Mouse (Mus musculus) right cerebral cortex, adult 2 months (tissue): ENCODE measurements around the gene Mrpl37.

Experiments
- DNase-seq, 2 experiments: peaks; one replicate each; pipeline ENCODE4 v3.0.0; 2021 to 2022; ENCODE audit warnings: low spot score in 2 of 2

Mrpl37 gene

DNA sequence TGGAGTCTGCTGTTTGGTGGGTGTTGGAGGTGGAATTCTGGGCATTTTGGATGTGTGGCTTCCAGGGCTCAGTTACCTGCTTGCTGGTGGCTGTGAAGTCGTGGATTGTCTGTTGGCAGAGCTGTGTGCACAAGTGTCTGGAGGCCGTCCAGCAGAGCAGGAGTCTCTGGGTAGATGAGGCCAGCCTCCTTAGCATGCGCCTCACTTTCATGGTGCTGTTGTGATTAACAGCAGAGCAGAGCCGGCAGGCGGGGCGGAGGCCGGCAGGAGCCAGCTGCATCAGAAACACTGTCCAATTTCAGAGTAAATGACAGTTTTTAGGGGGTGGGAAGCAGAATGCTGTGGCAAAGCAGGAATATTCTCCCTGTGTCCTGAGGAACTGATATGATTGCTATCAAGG lies 47.6 kb downstream of the Mrpl37 start:
- DNase-seq = peak; percentile 49 to 70

DNA sequence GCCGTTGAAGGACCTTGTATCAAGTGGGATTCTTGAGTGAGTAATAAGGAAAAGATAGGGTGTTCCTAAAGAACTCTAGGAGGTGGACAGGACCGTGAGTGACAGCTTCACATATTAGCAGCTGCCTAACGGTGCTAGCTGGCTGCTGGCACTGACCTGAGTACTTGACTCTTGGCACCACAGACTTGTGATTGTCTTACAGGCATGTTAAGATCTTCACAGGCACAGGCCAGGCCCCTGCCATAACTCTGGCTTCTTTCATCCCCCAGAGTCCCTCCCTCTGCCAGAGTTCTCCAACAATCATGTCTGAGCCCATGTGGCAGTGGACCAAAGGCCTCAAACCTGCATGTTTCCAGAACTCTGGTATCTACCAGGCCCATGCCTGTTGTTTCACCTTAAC lies 48.1 kb downstream of the Mrpl37 start:
- DNase-seq = no peak

DNA sequence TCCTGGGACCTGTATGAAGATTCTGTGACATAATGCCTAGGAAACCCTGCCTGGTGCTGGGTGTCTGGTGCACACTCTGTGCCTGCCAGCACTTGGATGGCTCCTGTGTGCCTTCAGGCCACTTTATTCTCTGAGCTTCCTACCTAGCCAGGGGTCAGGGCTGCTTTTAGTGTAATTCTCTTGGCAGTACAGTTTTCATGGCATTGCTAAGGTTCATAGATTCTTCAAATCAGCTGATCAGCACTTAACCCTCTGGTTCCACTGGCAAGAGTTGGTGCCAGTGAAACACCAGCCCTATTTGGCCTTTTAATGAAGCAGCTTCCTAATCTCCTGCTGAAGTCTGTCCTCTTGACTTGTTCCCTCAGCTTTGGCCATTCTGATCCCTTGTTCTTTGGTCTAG lies 49.4 kb downstream of the Mrpl37 start:
- DNase-seq = no peak

DNA sequence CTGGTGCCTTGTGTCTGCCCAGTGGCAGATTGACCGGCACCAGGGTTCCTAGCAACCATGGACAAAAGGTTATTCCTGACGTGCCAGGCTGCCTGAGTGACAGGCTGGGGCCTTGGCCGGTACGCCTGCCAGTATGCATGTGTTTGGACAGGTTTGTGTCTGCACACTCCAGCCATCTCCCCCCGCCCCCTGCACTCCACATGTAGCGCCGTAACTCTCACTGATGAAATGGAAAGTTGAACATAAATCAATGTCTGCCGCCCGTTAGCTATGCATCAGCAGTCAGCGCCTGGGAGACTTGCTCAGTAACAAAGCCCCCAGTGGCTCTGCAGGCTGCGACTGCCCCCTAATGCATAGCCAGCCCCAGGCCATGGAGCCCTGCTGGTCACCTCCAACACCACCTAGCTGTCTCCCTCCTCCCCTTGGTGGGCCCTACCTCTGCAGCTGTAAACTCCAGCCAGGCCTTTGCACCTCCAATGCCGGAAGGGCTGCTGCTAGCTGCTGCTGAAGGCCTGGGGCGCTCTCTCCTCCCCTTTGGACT lies 50.6 kb downstream of the Mrpl37 start:
- DNase-seq = no peak

DNA sequence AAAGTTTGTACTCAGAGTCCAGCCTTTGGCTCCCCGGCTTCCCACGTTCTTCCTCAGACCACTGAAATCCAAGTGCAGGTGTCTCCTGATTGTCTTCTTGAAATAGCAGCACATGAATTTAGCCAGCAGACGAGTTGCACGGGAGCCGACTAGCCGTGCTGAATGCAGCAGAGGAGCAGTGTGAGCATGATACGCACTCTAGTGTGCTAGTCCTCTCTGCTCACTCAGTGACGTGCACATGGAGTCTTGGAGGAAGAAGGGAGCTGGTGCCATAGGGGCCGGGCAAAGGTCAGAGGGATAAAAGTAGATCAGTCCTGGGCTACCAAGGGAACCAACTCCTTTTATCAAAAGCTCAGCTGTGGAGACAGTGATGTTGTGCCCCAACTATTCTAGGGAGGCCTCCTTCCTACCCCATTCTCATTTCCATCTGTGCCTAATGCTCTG lies 52.8 kb downstream of the Mrpl37 start:
- no peak for DNase-seq

DNA sequence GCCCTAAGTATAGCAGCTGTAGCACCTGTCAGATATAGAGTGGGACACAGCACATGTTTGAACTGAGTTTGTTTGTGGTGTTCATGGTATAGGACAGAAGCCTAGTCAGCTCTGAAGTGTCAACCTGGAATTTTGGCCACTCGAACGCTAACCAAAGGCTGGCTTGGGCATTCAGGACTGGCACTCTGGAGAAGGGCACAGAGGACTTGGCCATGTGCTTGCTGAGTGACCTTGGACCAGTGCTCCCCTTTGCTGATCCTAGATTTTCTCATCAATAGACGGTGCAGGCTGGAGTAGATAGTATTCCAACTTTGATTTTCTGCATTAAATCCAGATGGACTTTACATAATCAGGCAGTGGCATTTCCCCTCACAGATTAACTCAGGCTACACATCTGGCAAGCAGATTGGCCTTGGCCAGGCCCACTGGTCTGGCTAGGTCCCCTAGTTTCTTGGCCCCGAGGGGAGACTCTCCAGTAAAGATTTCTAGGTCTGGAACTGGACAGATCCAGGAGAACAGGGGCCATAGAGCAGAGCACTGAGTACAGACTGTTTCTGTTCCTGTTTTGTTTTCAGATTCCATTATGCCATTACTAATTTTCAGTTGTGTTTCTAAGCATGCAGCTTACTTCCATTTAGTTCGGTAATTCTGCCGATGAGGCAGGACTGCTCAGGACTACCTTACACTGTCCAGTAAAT lies 53.4 kb downstream of the Mrpl37 start:
- DNase-seq = no peak

DNA sequence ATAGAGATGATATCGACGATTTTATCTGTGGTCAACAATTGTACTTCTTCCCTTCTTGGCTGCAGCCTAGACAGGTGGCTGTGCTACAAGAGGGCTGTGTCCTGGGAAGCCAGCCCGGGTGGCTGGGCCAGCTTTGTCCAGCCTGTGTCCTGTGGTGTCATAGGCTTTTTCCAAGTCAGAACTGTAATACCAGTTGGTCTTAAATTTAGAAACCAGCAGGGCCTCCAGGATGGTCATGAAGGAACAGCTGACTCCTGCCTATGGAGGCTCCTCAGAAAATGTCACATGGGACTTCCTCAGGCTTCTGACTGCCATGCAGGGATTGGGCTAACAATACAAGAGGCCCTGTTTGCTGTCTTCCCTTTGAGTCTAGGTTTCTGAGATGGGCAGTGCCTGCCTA lies 54.1 kb downstream of the Mrpl37 start:
- DNase-seq = no peak

DNA sequence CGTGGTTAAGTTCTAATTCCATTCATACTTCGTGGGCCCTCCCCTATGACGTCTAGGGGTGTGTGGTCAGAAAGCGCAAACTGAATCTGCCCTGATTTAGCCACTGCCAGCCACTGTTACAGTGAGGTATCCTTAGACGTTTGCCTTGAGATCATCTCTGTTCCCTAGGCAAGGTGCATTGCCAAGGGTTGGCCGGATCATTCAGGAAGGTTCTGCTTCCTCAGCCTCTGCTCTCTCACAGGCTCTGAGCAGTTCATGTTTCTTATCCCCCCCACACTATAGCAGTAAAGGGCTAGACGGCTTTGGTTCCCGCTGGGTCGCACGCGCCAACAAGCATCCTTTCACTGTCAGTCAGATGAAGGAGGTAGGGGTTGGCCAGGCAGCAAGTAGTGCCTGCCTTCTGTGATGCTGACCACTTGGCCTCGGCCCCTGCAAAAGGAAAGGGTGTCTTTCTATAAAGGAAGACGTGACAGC lies 54.6 kb downstream of the Mrpl37 start:
- DNase-seq = no peak

DNA sequence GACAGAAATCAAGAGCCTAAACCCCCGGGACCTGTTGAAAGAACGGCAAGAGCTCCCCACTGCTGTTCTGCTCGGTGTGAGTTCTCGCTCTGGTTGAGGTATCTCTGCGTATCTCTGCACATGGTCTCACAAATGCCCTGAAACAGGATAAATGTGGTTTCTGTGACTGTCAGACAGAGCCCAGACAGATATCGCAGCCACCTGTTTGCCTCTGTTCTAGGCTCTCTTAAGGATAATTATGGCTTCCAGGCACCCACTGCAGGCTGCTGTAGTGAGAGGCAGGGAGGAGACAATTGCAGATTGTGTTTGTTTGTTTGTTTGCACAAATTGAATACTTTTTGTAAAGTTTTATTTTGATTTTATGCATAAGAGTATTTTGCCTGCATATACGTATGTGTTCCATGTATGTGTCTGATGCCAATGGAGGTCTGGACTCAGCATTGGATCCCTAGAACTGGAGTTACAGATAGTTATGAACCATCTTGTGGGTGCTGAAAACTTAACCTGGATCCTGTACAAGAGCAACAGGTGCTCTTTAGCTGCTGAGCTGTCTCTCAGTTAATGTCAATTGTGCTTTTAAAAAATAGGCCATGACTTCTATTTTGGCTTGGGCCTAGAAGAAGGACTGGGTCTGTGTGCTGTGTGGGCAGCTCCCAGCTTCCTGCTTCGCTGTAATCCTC lies 55.2 kb downstream of the Mrpl37 start:
- no peak for DNase-seq

DNA sequence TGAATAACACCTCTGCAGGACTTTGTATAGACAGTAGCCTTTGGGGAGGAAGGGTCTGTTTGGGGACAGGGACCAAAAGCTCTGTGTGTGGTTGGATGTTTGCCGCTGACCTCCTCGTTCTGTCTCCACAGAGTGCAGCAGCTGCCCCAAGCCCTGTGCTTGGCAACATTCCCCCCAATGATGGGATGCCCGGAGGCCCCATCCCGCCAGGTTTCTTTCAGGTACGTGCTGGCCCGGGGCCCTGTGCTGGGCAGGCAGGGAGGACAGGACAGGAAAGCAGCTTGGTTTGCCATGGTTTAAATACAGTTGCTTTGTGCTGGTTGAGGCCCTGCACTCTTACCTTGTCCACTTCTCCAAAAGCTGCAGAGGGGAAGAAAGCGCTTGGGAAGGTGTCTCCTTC lies 57.1 kb downstream of the Mrpl37 start:
- DNase-seq = no peak

DNA sequence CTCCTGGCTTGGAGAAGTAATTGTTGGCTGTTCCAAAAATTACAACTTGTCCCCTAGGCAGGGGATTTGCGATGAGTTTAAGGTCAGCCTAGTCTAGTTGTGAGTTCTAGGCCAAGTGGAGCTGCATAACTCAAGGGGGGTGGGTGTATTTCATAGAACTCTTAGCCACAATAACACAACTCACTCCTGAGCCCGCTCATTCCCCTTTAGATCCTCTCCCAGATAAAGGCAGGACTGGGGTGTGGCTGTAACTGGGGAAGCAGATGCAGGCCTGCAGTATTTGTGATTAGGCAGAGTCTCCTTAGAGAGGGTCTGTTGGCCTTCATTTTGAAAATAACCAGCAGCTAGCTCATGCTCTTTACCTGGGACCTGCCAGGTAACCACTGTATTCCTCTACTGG lies 58.5 kb downstream of the Mrpl37 start:
- DNase-seq = no peak

DNA sequence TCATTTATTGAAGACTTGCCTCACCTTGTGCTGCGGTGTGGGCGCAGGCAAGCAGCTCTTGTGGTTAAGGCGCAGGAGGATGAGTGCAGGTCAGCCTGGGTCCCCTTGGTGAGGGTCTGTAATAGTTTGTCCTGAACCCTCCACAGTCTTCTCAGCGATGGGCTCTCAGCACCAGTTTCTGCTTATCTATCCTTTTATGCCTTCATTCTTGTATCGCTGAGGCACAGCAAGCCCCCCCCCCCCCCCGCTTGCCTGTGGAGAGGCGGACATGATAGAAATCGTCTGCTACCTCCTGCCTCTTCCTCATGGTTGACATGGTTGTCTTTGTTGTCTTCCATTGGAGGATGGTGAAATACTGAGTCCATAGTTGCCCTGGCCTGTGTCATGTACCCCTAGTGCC lies 59.3 kb downstream of the Mrpl37 start:
- no peak for DNase-seq

DNA sequence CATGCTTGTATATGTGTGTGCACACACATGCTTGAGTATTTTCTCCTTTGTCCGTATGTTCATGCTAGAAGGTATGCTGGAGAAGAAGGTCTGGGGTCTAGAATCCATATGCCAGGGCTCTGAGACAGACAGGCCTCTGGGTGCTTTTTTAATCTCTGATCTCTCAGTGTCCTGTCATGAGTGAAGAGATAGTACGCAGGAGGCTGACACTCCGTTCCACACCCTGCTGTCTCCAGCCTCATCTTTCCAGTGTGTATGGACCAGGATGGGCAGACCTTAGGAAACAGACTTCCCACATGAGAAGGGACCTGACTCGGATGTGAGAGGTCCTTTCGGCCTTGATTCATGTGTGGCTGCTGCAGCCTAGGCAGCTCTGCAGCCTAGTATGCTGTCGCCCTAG lies 59.9 kb downstream of the Mrpl37 start:
- no peak for DNase-seq

DNA sequence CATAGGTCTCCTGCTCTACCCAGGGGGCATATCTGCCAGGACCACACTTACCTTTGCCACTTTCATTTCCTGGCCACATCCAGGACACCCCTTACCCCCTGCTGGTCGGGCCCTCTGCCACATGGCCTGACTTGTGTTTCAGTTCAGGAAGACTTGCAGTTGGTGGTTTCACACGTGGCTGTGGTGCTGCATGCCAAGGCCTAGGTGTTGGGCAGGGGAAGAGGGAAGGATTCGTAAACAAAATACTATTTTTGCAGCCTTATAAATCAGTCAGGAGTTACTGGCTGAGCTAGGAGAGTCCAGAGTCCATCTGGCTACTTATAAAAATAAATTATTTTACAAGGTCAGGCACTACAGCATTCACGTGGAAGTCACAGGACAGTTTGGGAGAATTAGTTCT lies 60.4 kb downstream of the Mrpl37 start:
- DNase-seq = no peak
